Mouse (Mus musculus) CH12.LX (cell line): ENCODE data around the gene Actr5. TPM values are rescaled to one million over a fixed set of nuclear protein-coding genes. Genes with fewer than 3 reads are reported as not detected.

Experiments used
- DNase-seq: peaks from one replicate; pipeline ENCODE4 v3.0.0-alpha.2; 2013; ENCODE audit errors: extremely low read depth
- H3K27ac ChIP-seq: 2 replicates; pipeline ENCODE4 v1.5.1; 2012; ENCODE audit warnings: low read depth, mild to moderate bottlenecking, control low read depth, moderate library complexity; ENCODE audit not compliant: insufficient read depth
- H3K27me3 ChIP-seq: replicated peaks from 2 replicates; pipeline ENCODE3; 2012; ENCODE audit warnings: inconsistent platforms
- H3K36me3 ChIP-seq, 2 experiments: replicated peaks in 1 of 2; 2 replicates each; pipeline versions ENCODE3 to v1.6.1; 2012; ENCODE audit warnings: inconsistent platforms in 1 of 2, low read length in 1 of 2, mild to moderate bottlenecking in 1 of 2, mixed read lengths in 1 of 2, moderate library complexity in 1 of 2; ENCODE audit not compliant: control insufficient read depth in 1 of 2, insufficient read depth in 1 of 2
- H3K4me1 ChIP-seq, 2 experiments: 2 replicates each; pipeline ENCODE4 v1.6.1; 2012; ENCODE audit warnings: inconsistent platforms in 1 of 2, moderate library complexity in 1 of 2; ENCODE audit not compliant: insufficient read depth in 2 of 2, control insufficient read depth in 1 of 2
- H3K4me2 ChIP-seq: 2 replicates; pipeline ENCODE4 v1.6.1; 2012; ENCODE audit warnings: low read depth, mild to moderate bottlenecking, control low read depth; ENCODE audit not compliant: poor library complexity, insufficient read depth, severe bottlenecking
- H3K4me3 ChIP-seq, 3 experiments: fragments of 150-350 bp in 1 of 3; sonication (generic) in 1 of 3; replicated peaks in 1 of 3; 2 replicates each; pipeline versions ENCODE3 to v1.5.1; 2011 to 2012; ENCODE audit warnings: low read depth in 2 of 3, low read length in 2 of 3, mild to moderate bottlenecking in 2 of 3, moderate library complexity in 2 of 3, control low read depth in 1 of 3, improper control_type of control experiment in 1 of 3, inconsistent platforms in 1 of 3, mixed read lengths in 1 of 3; ENCODE audit not compliant: poor library complexity in 1 of 3
- H3K79me2 ChIP-seq: replicated peaks from 2 replicates; pipeline ENCODE4 v1.6.1; 2012; ENCODE audit warnings: mild to moderate bottlenecking, moderate library complexity; ENCODE audit not compliant: control insufficient read depth, poor library complexity, insufficient read depth, severe bottlenecking; ENCODE audit errors: extremely low read depth
- H3K9ac ChIP-seq: 2 replicates; pipeline ENCODE4 v1.6.1; 2012; ENCODE audit warnings: low read depth, mild to moderate bottlenecking, control low read depth, moderate library complexity; ENCODE audit not compliant: insufficient read depth
- H3K9me3 ChIP-seq: replicated peaks from 2 replicates; pipeline ENCODE3; 2012; ENCODE audit warnings: low read length, inconsistent platforms, mixed read lengths
- CHD1 ChIP-seq: IDR thresholded peaks from 2 replicates; pipeline ENCODE4 v1.6.1; 2012; ENCODE audit warnings: low read depth, low read length, improper control_type of control experiment, inconsistent platforms
- CTCF ChIP-seq, 2 experiments: IDR thresholded peaks in 1 of 2; conservative IDR thresholded peaks in 1 of 2; 2 replicates each; pipeline ENCODE4 v1.5.1; 2011 to 2012; ENCODE audit warnings: low read depth in 2 of 2, low read length in 2 of 2, improper control_type of control experiment in 1 of 2, inconsistent platforms in 1 of 2, mild to moderate bottlenecking in 1 of 2, moderate library complexity in 1 of 2
- ELF1 ChIP-seq: IDR thresholded peaks from 2 replicates; pipeline ENCODE4 v1.6.1; 2014; ENCODE audit warnings: low read depth, mild to moderate bottlenecking, inconsistent platforms, low read length, improper control_type of control experiment
- HCFC1 ChIP-seq: IDR thresholded peaks from 2 replicates; pipeline ENCODE4 v1.6.1; 2012; ENCODE audit warnings: low read depth, mild to moderate bottlenecking, inconsistent platforms, low read length, improper control_type of control experiment
- MAZ ChIP-seq: IDR thresholded peaks from 2 replicates; pipeline ENCODE4 v1.6.1; 2012; ENCODE audit warnings: low read depth, mild to moderate bottlenecking, inconsistent platforms, low read length, improper control_type of control experiment, moderate library complexity
- NRF1 ChIP-seq: IDR thresholded peaks from 2 replicates; pipeline ENCODE4 v1.6.1; 2014; ENCODE audit warnings: low read depth, mild to moderate bottlenecking, inconsistent platforms, low read length, improper control_type of control experiment, moderate library complexity
- PAX5 ChIP-seq: IDR thresholded peaks from 2 replicates; pipeline ENCODE4 v1.6.1; 2012; ENCODE audit warnings: low read length, inconsistent platforms, mixed read lengths
- POLR2A ChIP-seq: IDR thresholded peaks from 2 replicates; pipeline ENCODE4 v1.6.1; 2011; ENCODE audit warnings: low read depth, mild to moderate bottlenecking, improper control_type of control experiment, low read length
- SIN3A ChIP-seq: IDR thresholded peaks from 2 replicates; pipeline ENCODE4 v1.6.1; 2012; ENCODE audit warnings: low read length, improper control_type of control experiment, inconsistent platforms
- SMC3 ChIP-seq: IDR thresholded peaks from 2 replicates; pipeline ENCODE4 v1.6.1; 2011; ENCODE audit warnings: low read depth, low read length, improper control_type of control experiment
- TCF12 ChIP-seq: IDR thresholded peaks from 2 replicates; pipeline ENCODE4 v1.6.1; 2014; ENCODE audit warnings: low read depth, mild to moderate bottlenecking, inconsistent platforms, low read length, improper control_type of control experiment
- ZC3H11A ChIP-seq: IDR thresholded peaks from 2 replicates; pipeline ENCODE4 v1.6.1; 2012; ENCODE audit warnings: low read depth, mild to moderate bottlenecking, inconsistent platforms, low read length, improper control_type of control experiment
- ZMIZ1 ChIP-seq: IDR thresholded peaks from 2 replicates; pipeline ENCODE4 v1.6.1; 2012; ENCODE audit warnings: low read depth, mild to moderate bottlenecking, inconsistent platforms, low read length, improper control_type of control experiment
- dilution Hi-C: fragments of 300-500 bp; cut with MboI; formaldehyde crosslinking; loops from 2 replicates; pipeline ENCODE4 v1.14.3; 2020; ENCODE audit warnings: low sequenced_read_pairs; ENCODE audit not compliant: extremely low pct_unique_long_range_greater_than_20kb, extremely low pct_ligation_motif_present
- in situ Hi-C: fragments of 300-500 bp; cut with MboI; formaldehyde crosslinking; loops from 3 replicates; pipeline ENCODE4 v1.14.3; 2019; ENCODE audit warnings: low sequenced_read_pairs, low pct_ligation_motif_present, low pct_unique_long_range_greater_than_20kb, mixed read lengths
- polyA plus RNA-seq: library from polyadenylated mRNA; unstranded; fragments of >175 nt; gene quantifications from 2 replicates; pipeline ENCODE4 v1.2.1, GENCODE M21; 2012; ENCODE audit warnings: low read depth; ENCODE audit not compliant: insufficient read length
- total RNA-seq, 2 experiments: library from RNA; depleted of rRNA; stranded (reverse); fragments of 300-350 nt in 1 of 2; fragments of >200 nt in 1 of 2; gene quantifications; 2 replicates each; pipeline ENCODE4 v1.2.3; 2012 to 2014

Gene Actr5
- total and polyA plus RNA-seq, 3 experiments: 13.9 to 20.3 (median 19.8) TPM

- dilution Hi-C loops (no loop called here), in situ Hi-C loops (no loop called here)
- Histone ChIP-seq H3K9me3 (peaks cover 7% of the 10 kb centered on the region), H3K4me2 (no peak overlapping the region), H3K4me3 (no peak overlapping the region), H3K27me3 (peaks cover 42% of the 10 kb centered on the region), H3K9ac (no peak overlapping the region), H3K79me2 (no peaks in the 10 kb centered on the region), H3K4me1 (no peaks in the 10 kb centered on the region), H3K27ac (no peak overlapping the region), H3K36me3 (no peaks in the 10 kb centered on the region)
- TF ChIP-seq TCF12 (no peak), CTCF (conservative IDR thresholded peaks at IDR 0.05 in 1 of 2, IDR thresholded peaks at IDR 0.05 in 1 of 2; ENCODE audit: low read depth in 2 of 2, low read length in 2 of 2) (no peak), SMC3 (no peak), NRF1 (no peak), ELF1 (no peak), MAZ (no peak), SIN3A (no peak), HCFC1 (no peak), CHD1 (no peak), ZMIZ1 (no peak), PAX5 (no peak)
- DNase-seq: no peak
Measured at GRCm38 (mm10) chr2:158616296-158616695, 8.4 kb upstream of the Actr5 start.

- Histone ChIP-seq H3K79me2 (no peaks in the 10 kb centered on the region), H3K27me3 (peaks cover 47% of the 10 kb centered on the region), H3K9ac (no peak overlapping the region), H3K27ac (no peak overlapping the region), H3K4me2 (no peak overlapping the region), H3K4me1 (no peaks in the 10 kb centered on the region), H3K36me3 (no peaks in the 10 kb centered on the region), H3K4me3 (no peak overlapping the region), H3K9me3 (peaks cover 7% of the 10 kb centered on the region)
- TF ChIP-seq PAX5 (no peak), POLR2A (no peak), ZC3H11A (no peak)
- in situ Hi-C loops: no loop called here
- dilution Hi-C loops: no loop called here
- no peak for DNase-seq
Measured at GRCm38 (mm10) chr2:158616790-158617189, 7.9 kb upstream of the Actr5 start.

- Histone ChIP-seq H3K27ac (peak overlapping the region; percentile 43), H3K9me3 (no peaks in the 10 kb centered on the region), H3K27me3 (peaks cover 16% of the 10 kb centered on the region), H3K36me3 (peaks cover 20 to 40% of the 10 kb centered on the region in 2 experiments), H3K4me1 (peaks cover 4 to 17% of the 10 kb centered on the region in 2 experiments), H3K4me2 (peak overlapping the region; percentile 46; the same call in 1 of the 2 replicates), H3K9ac (peak overlapping the region; percentile 91), H3K79me2 (peaks cover 18% of the 10 kb centered on the region), H3K4me3 (peak overlapping the region; percentile 80 to 96 (median 84))
- in situ Hi-C loops (loop anchor here (5.0 to 25.0 kb wide), 3 partner anchors 78 to 263 kb away; no protein-coding TSS in a partner anchor), dilution Hi-C loops (no loop called here)
- TF ChIP-seq SIN3A (peak; percentile 52; the same call in 1 of the 2 replicates), ELF1 (no peak)
- DNase-seq: no peak
Measured at GRCm38 (mm10) chr2:158625231-158625630, 543 bp downstream of the Actr5 start.
